Mouse (Mus musculus) intestine, postnatal 0 days (tissue): ENCODE measurements around the gene Pak7. TPM values are rescaled to one million over a fixed set of nuclear protein-coding genes. Genes with fewer than 3 reads are reported as not detected.

Source experiments
- ATAC-seq: fragments of 200-750 bp; cut with Nextera tagmentation; 2 replicates; pipeline ENCODE4 v1.8.0; 2017; ENCODE audit warnings: mild to moderate bottlenecking, moderate TSS enrichment, moderate library complexity
- H3K27ac ChIP-seq: fragments of 300-500 bp; sonication (generic); 2 replicates; pipeline ENCODE4 v1.5.1; 2014; ENCODE audit warnings: mild to moderate bottlenecking, low read depth, low read length, moderate library complexity
- H3K27me3 ChIP-seq: fragments of 300-500 bp; sonication (generic); replicated peaks from 2 replicates; pipeline ENCODE4 v1.6.1; 2014; ENCODE audit warnings: low read length, mixed read lengths; ENCODE audit not compliant: control insufficient read depth, insufficient read depth
- H3K36me3 ChIP-seq: fragments of 300-500 bp; sonication (generic); 2 replicates; pipeline ENCODE4 v1.6.1; 2014; ENCODE audit warnings: mild to moderate bottlenecking, moderate library complexity; ENCODE audit not compliant: control insufficient read depth, insufficient read depth
- H3K4me1 ChIP-seq: fragments of 300-500 bp; sonication (generic); replicated peaks from 2 replicates; pipeline ENCODE4 v1.6.1; 2014; ENCODE audit warnings: antibody characterized with exemption, low read length, mixed read lengths; ENCODE audit not compliant: control insufficient read depth, insufficient read depth
- H3K4me2 ChIP-seq: fragments of 300-500 bp; sonication (generic); replicated peaks from 2 replicates; pipeline ENCODE4 v1.6.1; 2014; ENCODE audit warnings: low read depth, mild to moderate bottlenecking, moderate library complexity
- H3K4me3 ChIP-seq: fragments of 300-500 bp; sonication (generic); 2 replicates; pipeline ENCODE4 v1.5.1; 2014; ENCODE audit warnings: low read depth, low read length
- H3K9ac ChIP-seq: fragments of 300-500 bp; sonication (generic); 2 replicates; pipeline ENCODE4 v1.6.1; 2014; ENCODE audit warnings: mild to moderate bottlenecking, low read depth, low read length
- H3K9me3 ChIP-seq: fragments of 300-500 bp; sonication (generic); 2 replicates; pipeline ENCODE4 v1.6.1; 2016; ENCODE audit warnings: mixed run types; ENCODE audit not compliant: control insufficient read depth
- CTCF ChIP-seq: sonication (generic); IDR thresholded peaks from 2 replicates; pipeline ENCODE4 v1.5.1; 2016; ENCODE audit warnings: low read depth, mild to moderate bottlenecking, control low read depth, antibody characterized with exemption, moderate library complexity
- WGBS: fragments of 180-500 bp; shearing (Covaris S2); extraction: QIAGEN DNeasy Blood & Tissue Kit; methylation state at CpG from one replicate; pipeline ENCODE4 v1.1.7; 2014; 5-methylcytosine and 5-hydroxymethylcytosine counted together
- polyA plus RNA-seq: library from polyadenylated mRNA; unstranded; fragments of >200 nt; fragmentation: Nextera tagmentation; extraction: Ambion mirVana; gene quantifications from 2 replicates; pipeline ENCODE4 v1.2.1, GENCODE M21; 2015

The Pak7 gene
- polyA plus RNA-seq, 1 experiment from 2014 or later: 0.29 TPM

- WGBS: 94% methylated on average over 8 of the region's 8 CpGs
- Histone ChIP-seq H3K27ac (no peak overlapping the region), H3K4me1 (no peaks in the 10 kb centered on the region), H3K9me3 (no peaks in the 10 kb centered on the region), H3K9ac (no peak overlapping the region), H3K36me3 (no peaks in the 10 kb centered on the region), H3K4me3 (no peak overlapping the region), H3K4me2 (no peak overlapping the region), H3K27me3 (no peaks in the 10 kb centered on the region)
- no peak for ATAC-seq
- no peak for TF ChIP-seq CTCF
These were observed 156.5 kb downstream of the Pak7 start for GRCm38 (mm10) chr2:136231228-136231627.

GRCm38 (mm10) chr2:136204034-136204433 lies 183.7 kb downstream of the Pak7 start:
- H3K36me3 ChIP-seq: no peaks in the 10 kb centered on the region
- H3K9ac ChIP-seq: no peak overlapping the region
- H3K4me3 ChIP-seq: no peak overlapping the region
- no peak for ATAC-seq
- no peak overlapping the region for H3K4me2 ChIP-seq
- no peaks in the 10 kb centered on the region for H3K27me3 ChIP-seq
- no peaks in the 10 kb centered on the region for H3K9me3 ChIP-seq
- WGBS: 79% methylated on average over 4 of the region's 4 CpGs
- H3K27ac ChIP-seq: no peak overlapping the region
- H3K4me1 ChIP-seq: no peaks in the 10 kb centered on the region
- no peak for TF ChIP-seq CTCF

GRCm38 (mm10) chr2:136175030-136175429 lies 212.7 kb downstream of the Pak7 start:
- Histone ChIP-seq H3K9ac (no peak overlapping the region), H3K27ac (no peak overlapping the region), H3K4me3 (no peak overlapping the region), H3K4me1 (no peaks in the 10 kb centered on the region), H3K27me3 (no peaks in the 10 kb centered on the region), H3K4me2 (no peak overlapping the region), H3K9me3 (no peaks in the 10 kb centered on the region), H3K36me3 (no peaks in the 10 kb centered on the region)
- 76% methylated on average over 3 of the region's 3 CpGs for WGBS
- no peak for TF ChIP-seq CTCF
- ATAC-seq: no peak

- Histone ChIP-seq H3K27ac (no peak overlapping the region), H3K4me2 (no peak overlapping the region), H3K4me3 (no peak overlapping the region), H3K36me3 (no peaks in the 10 kb centered on the region), H3K4me1 (no peaks in the 10 kb centered on the region), H3K9me3 (no peaks in the 10 kb centered on the region), H3K9ac (no peak overlapping the region), H3K27me3 (no peaks in the 10 kb centered on the region)
- WGBS: 87% methylated on average over 7 of the region's 7 CpGs
- ATAC-seq: no peak
- no peak for TF ChIP-seq CTCF
These were observed 237.0 kb downstream of the Pak7 start for GRCm38 (mm10) chr2:136150752-136151151.

GRCm38 (mm10) chr2:136149530-136149929 lies 238.2 kb downstream of the Pak7 start:
- Histone ChIP-seq H3K27ac (no peak overlapping the region), H3K9ac (no peak overlapping the region), H3K4me3 (no peak overlapping the region), H3K27me3 (no peaks in the 10 kb centered on the region), H3K4me2 (no peak overlapping the region), H3K36me3 (no peaks in the 10 kb centered on the region), H3K9me3 (no peaks in the 10 kb centered on the region), H3K4me1 (no peaks in the 10 kb centered on the region)
- WGBS: 28% methylated on average over 4 of the region's 4 CpGs
- TF ChIP-seq CTCF: peak; percentile 75
- ATAC-seq: no peak

- Histone ChIP-seq H3K27ac (no peak overlapping the region), H3K27me3 (no peaks in the 10 kb centered on the region), H3K4me2 (no peak overlapping the region), H3K9ac (no peak overlapping the region), H3K9me3 (no peaks in the 10 kb centered on the region), H3K36me3 (no peaks in the 10 kb centered on the region), H3K4me1 (no peaks in the 10 kb centered on the region), H3K4me3 (no peak overlapping the region)
- ATAC-seq: peak; percentile 76
- WGBS: 2% methylated on average over 6 of the region's 6 CpGs
- TF ChIP-seq CTCF: peak; percentile 98
These were observed 238.8 kb downstream of the Pak7 start for GRCm38 (mm10) chr2:136148999-136149398.

- Histone ChIP-seq H3K27ac (no peak overlapping the region), H3K4me2 (no peak overlapping the region), H3K27me3 (no peaks in the 10 kb centered on the region), H3K9ac (no peak overlapping the region), H3K4me1 (no peaks in the 10 kb centered on the region), H3K4me3 (no peak overlapping the region), H3K36me3 (no peaks in the 10 kb centered on the region), H3K9me3 (no peaks in the 10 kb centered on the region)
- no peak for TF ChIP-seq CTCF
- no peak for ATAC-seq
- WGBS: 63% methylated on average over 2 of the region's 2 CpGs
These were observed 247.0 kb downstream of the Pak7 start for GRCm38 (mm10) chr2:136140807-136141206.
